Mouse (Mus musculus) CD4-positive, CD25-positive, alpha-beta regulatory T cell, adult 2 months (primary cell): ENCODE data around the gene Irs2.

ENCODE experiments used
- DNase-seq: peaks from one replicate; pipeline ENCODE4 v3.0.0-alpha.2; 2012; ENCODE audit warnings: low read depth, low spot score

Gene Irs2

DNA sequence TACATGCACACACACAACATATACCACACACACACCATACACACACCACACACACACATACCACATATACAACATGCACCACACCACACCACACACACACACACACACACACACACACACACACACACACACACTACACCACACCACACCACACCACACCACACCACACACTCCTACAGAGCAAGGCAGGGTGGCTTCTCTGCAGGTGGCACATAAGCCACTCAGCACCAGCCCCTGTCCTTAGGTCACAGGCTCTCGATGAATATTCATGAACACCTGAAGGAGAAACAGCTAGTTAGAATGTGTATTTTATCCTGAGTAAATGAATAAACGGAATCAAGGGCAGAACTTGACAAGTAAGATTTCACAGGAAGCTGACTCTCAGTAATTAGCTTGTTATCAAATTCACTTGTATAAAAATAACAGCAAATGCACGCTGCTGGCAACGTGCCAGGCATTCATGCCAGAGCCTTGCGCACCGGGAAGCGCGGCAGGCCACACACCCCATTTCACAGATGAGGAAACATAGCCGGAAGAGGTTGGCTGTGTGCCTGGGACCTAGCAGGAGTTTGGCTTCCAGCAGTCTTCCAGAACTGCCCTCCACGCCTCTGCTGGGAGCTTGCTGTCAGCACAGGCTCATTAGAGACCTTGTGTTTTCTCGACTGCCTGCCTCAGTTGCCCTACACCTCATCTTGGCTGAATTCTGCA lies 54.8 kb downstream of the Irs2 start:
- DNase-seq, result no peak

DNA sequence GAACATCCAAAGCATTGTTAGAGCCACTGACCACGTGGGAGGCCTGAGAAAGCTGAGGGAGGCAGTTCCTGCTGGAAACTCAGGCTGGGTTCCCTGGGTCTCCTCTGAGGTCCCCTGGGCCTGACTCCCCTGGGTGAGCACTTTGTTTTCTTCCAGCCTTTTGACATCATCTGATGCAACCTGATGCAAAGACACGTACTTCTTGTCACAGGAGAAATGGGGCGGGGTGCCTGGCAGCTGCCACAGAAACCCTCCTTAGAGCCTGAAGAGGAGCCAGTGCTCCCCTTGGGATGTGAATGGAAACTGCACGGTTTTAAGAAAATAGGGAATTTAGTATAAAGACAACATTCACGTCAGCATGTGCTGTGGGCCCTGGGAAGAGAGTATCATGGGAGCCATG lies 55.6 kb downstream of the Irs2 start:
- no peak for DNase-seq

DNA sequence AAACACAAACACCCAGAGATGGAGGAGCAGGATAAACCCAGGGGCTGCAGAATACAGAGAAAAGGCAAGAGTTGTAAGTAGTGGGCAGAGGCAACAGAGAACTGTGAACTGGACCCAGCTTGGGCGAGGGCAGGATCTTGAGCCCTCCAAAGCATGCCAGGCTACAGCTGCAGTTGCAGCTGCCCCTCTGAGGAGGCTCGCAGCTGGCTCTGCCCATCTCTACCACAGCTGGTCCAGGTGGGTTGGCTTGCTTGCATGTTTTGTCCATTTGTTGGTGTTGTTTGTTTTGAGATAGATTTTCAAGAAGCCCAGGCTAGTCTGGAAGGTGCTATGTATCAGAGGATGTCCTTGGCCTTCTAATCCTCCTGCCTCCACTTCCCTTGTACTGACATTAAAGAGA lies 56.0 kb downstream of the Irs2 start:
- no peak for DNase-seq

DNA sequence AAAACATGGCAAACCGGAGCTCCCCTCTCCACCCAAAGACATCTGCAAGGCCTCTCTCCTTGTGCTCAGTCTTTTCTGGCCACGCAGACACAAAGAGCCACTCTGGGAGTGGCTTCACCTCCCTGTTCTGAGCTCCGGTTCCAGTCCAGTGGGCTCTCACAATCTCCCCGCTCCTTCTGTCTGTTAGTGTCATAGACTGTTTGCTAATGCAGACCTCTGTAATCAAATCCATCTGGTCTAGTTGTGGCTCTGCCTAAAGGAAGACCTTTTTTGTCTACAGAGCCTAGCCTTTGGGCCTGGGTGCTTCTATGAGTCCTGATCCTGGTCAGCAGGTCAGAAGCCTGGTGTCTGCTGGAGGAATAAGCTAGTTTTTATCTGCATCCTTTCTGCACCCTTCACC lies 56.7 kb downstream of the Irs2 start:
- no peak for DNase-seq

DNA sequence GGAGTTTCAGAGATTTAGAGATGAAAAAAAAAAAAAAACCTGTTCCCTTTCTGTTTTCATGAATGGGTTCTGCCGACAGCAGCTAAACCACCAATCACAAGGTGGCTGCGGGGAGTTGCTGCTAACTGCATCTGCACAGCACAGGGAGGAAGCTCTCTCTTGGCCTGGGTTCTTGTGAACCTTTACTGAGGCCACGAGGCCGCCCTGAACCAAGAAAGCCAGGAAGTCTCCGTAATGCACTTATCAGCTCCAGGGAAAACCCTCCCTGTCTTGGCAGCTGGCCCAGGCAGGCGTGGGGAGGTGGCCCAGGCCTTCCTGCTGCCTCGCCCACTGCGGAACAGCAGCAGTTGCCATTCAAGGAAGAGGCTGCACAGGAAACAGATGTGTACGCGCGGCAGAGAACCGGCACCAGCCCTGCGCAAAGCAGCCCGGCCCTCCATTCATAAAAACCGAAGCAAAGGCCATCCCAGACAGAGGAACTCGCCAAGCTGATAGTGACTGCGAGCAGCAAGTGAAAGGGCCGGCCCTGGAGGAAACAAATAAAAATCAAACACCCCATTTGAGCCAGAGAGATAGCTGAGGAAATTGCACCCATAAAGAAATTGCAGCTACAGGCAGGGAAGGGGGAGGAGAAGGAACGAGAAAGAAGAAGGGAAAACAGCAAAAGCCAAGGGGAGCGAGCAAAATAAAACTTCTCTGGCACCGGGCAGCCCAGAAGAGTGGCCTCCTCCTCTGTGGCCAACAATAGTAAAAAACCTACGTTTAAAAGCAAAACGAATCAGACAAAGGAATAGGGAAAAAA lies 62.1 kb downstream of the Irs2 start:
- DNase-seq, result peak; percentile 78

DNA sequence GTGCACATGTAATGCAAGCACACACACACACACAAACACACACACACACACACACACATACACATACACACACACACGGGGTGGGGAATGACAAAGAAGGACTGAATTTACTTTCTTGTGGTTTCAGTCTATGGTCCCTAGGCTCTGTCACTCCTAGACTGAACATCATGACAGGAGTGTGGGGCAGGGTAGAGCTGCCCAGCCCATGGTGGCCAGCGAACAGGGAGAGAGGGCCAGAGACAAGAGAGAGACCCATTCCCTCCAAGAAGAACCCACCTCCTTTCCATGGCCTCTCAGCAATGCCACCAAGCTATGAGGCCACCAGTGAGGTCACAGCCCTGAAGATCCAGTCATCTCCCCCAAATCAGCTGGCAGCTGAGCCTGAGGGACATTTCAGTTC lies 62.8 kb downstream of the Irs2 start:
- no peak for DNase-seq

DNA sequence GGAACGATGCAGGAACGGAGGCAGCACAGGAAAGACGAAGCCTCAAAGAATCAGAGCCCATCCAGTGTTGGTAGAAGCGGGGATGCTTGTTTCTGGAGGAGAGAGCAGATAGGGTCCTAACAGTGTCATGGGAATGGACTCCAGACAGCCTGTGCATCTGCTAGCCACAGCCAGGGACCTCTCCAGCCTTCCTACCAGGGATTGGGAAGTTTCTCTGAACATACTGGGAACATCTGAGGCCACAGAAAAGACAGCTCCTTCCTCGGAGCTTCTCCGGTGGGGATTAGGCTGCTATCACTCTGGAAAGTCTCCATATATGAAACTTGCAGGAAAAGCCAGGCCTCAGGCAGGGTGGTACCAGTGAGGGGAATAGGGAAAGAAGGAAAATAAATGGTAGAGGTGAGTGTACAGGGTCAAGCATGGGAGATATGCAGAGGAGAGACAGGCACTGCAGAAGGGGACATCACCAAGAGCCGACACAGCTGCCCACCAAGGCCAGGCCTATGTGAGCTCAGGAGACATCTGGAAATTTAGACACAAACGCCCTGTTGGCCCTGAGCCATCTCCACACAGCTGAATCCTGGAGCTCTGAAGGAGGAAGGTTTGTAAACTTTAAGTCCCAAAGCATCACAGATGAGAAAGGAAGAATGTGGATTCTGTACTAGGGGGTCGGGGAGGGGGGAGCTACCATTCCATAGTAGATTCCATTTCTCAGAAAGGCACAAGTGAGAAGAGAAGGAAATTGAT lies 64.8 kb downstream of the Irs2 start:
- no peak for DNase-seq

DNA sequence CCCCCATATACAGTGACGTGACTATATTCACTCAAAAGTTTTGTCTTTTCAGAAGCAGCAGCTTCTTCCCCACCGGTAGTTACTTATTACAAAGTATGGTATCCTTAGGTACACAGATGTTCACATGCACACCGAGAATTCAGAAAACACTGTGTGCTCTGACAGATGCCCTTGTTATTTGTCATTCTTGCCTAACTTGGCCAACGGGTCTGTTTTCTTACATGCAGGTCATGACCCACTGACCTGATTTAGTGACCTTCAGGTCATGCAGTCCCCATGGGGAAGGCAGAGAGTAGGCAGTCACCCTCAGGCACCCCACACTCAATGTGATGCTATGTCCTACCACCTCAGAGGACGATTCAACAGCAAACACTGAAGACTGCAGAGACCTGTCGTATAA lies 68.4 kb downstream of the Irs2 start:
- DNase-seq, result no peak

DNA sequence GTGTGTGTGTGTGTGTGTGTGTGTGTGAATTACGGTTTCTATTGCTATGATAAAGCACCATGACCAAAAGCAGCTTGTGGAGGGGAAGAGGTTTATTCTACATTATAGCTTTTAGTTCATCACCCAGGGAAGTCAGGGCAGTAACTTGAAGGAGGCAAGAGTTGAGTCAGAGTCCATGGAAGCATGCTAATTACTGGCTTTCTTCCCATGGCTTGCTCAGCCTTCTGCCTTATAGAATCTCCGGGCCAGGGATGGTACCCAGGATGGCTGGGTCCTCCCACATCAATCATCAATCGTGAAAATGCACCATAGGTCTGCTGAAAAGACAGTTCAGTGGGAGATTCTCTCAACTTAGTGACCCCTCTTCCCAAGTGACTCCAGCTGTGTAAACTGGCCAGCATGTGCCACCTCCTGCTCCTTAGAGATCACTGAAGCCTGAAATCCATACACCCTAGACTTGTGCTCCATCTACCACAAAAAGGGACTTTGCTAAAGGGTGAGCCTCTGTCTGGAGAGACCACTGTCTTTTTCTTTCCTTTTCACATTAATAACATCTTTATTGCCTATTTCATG lies 69.0 kb downstream of the Irs2 start:
- DNase-seq, result no peak

DNA sequence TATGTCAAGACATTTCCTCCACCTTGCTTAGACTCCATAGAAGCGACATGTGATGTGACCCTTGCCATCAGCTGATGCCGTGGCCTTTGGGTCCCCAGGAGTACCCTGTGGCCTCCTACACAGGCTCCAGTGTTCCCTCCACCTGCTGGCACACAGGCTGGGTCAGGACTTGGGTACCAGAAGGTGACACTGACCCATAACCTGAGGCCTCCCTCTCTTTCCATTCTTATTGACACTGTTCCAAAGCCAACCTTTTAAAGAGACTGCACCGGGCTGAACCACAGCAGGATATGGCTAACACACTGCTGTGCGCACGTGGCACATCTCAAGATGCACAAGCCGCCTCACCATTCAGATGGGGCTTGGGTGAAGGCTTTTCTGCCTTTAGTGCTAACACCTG lies 70.0 kb downstream of the Irs2 start:
- no peak for DNase-seq

DNA sequence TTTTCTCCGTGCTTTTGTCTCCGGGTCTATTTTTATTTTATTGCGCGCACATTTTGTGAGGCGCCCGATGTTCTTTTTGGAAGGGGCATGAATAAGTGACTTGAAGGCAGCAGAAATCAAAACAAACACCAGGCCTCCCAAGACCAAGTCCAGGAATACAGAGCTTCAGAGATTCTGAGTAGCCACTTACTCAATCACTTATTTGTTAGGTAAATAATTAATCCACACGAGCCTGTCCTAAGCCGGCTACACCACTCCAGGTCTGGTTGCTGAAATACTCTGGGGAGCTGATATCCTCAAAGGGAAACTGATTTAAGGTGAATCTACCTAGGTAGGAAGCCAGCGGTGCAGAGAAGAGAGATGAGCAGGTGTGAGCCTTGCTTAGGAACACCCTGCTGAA lies 71.6 kb downstream of the Irs2 start:
- DNase-seq, result no peak

DNA sequence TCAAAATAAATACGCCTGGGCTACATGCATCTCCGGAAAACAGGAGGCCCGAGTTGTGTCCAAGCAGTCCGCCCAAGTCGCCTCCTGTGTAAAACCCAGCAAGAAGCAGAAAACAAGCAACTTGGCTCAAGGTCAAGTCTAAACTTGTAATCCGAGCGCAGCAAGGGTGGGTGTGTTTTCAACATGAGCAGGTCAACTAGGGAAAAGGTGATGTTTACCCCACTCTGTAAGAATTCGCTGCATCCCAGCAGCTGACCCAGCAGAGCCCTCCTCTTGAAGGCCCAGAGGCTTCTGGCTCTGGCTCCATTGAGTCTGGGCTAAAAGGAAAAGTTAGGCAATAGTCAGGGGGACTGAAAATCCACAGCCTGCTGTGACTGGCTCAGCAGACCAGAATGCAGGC lies 73.0 kb downstream of the Irs2 start:
- no peak for DNase-seq
